Mouse (Mus musculus): ENCODE measurements at regions not wholly inside any gene's neighbourhood (a gene's known extent, or its start where the extent isn't known, plus 50 kb on each side); places are given as distances from the start of the nearest gene placed in this dataset.

DNA sequence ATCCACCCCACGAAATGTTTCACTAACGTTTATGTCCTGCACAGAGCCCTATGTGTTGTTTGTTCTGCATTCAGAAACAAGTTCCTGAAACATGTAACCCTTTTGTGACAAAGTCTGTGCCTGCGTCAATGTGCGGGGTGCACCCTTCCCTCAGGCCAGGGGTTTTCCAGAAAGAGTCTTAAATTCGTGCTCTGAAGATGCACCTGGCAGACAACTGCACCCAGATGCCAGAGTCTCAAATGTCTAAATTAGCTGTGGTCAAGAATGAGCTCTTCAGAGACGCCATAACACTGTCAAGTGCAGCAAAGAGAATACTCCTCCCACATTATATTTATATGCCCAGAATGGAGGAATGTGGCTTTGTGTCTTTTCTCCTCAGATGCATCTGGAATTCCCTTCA, 341.6 kb upstream of the Intu start:
- H3K9me3 ChIP-seq (ENCODE audit: control insufficient read depth, low read length): no peaks in the 10 kb centered on the region
- no peak overlapping the region for H3K4me2 ChIP-seq (replicated peaks; ENCODE audit: low read depth, low read length, severe bottlenecking)
- H3K27ac ChIP-seq (replicated peaks; ENCODE audit: low read depth, low read length): no peak overlapping the region
- no peak overlapping the region for H3K9ac ChIP-seq (ENCODE audit: low read depth, low read length, severe bottlenecking)
- H3K4me3 ChIP-seq (replicated peaks; ENCODE audit: low read length): no peak overlapping the region
- H3K4me1 ChIP-seq (ENCODE audit: control insufficient read depth, insufficient read depth, low read length): peaks cover 7% of the 10 kb centered on the region; the same call in 1 of the 2 replicates
- no peak for ATAC-seq (ENCODE audit: low FRiP score, low read depth)
- no peaks in the 10 kb centered on the region for H3K36me3 ChIP-seq (ENCODE audit: control insufficient read depth, insufficient read depth, low read length)
- WGBS: 71% methylated on average over 6 of the region's 6 CpGs
- no peak for TF ChIP-seq POLR2A (IDR thresholded peaks at IDR 0.05; ENCODE audit: borderline replicate concordance, extremely low read depth, insufficient read depth, insufficient read length)
- DNase-seq (ENCODE audit: low spot score): no peak
- no peaks in the 10 kb centered on the region for H3K27me3 ChIP-seq (ENCODE audit: control insufficient read depth, insufficient read depth, low read length)

DNA sequence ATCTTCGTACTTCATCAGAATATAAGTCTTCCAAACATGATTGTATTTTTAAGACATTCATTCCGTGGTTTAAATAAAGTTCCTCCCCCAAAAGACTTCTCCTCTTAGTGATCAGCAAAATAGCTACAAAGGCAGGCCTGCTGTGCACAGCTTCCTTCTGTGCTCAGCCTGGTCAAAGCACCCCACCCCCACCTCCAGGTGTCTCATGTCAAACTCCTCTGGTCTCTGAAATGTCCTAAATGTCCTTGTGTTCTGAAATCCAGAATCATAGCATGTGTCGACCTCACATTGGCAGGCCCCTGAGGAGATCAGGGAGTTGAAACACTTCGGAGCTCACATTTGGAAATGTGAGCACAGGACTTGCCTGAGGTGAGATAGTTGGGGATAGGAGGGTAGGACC, 341.1 kb upstream of the Intu start:
- H3K36me3 ChIP-seq (ENCODE audit: control insufficient read depth, insufficient read depth, low read length): no peaks in the 10 kb centered on the region
- no peaks in the 10 kb centered on the region for H3K27me3 ChIP-seq (ENCODE audit: control insufficient read depth, insufficient read depth, low read length)
- ATAC-seq (ENCODE audit: low FRiP score, low read depth): no peak
- H3K27ac ChIP-seq (replicated peaks; ENCODE audit: low read depth, low read length): no peak overlapping the region
- no peak overlapping the region for H3K9ac ChIP-seq (ENCODE audit: low read depth, low read length, severe bottlenecking)
- no peak for DNase-seq (ENCODE audit: low spot score)
- no peak overlapping the region for H3K4me2 ChIP-seq (replicated peaks; ENCODE audit: low read depth, low read length, severe bottlenecking)
- WGBS: 63% methylated on average over 4 of the region's 4 CpGs
- no peak overlapping the region for H3K4me3 ChIP-seq (replicated peaks; ENCODE audit: low read length)
- no peak for TF ChIP-seq POLR2A (IDR thresholded peaks at IDR 0.05; ENCODE audit: borderline replicate concordance, extremely low read depth, insufficient read depth, insufficient read length)
- peaks cover 7% of the 10 kb centered on the region; the same call in 1 of the 2 replicates for H3K4me1 ChIP-seq (ENCODE audit: control insufficient read depth, insufficient read depth, low read length)
- H3K9me3 ChIP-seq (ENCODE audit: control insufficient read depth, low read length): no peaks in the 10 kb centered on the region

DNA sequence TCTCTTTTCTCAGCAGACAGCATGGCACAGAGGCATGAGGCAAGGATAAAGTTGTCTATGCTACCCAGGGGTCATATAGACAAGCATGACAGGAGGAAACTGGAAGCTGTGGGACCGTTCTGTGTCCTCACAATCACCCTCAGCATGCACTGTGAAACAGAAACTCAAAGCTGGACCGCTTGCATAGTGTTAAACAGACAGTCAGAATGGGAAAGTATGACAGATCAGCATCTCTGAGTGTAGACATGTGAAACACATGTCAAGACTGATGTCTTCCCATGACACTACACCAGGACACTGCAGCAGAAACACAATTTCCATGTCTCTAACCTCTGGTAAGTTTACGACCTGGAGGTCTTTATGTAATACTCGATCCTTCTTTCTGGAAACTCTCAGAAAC, 330.9 kb upstream of the Intu start:
- Histone ChIP-seq H3K27ac (replicated peaks; ENCODE audit: low read depth, low read length) (no peak overlapping the region), H3K36me3 (ENCODE audit: control insufficient read depth, insufficient read depth, low read length) (no peaks in the 10 kb centered on the region), H3K27me3 (ENCODE audit: control insufficient read depth, insufficient read depth, low read length) (no peaks in the 10 kb centered on the region), H3K9ac (ENCODE audit: low read depth, low read length, severe bottlenecking) (no peak overlapping the region), H3K4me2 (replicated peaks; ENCODE audit: low read depth, low read length, severe bottlenecking) (no peak overlapping the region), H3K4me1 (ENCODE audit: control insufficient read depth, insufficient read depth, low read length) (no peaks in the 10 kb centered on the region), H3K4me3 (replicated peaks; ENCODE audit: low read length) (no peak overlapping the region), H3K9me3 (ENCODE audit: control insufficient read depth, low read length) (no peaks in the 10 kb centered on the region)
- no peak for TF ChIP-seq POLR2A (IDR thresholded peaks at IDR 0.05; ENCODE audit: borderline replicate concordance, extremely low read depth, insufficient read depth, insufficient read length)
- 84% methylated on average over 4 of the region's 4 CpGs for WGBS
- ATAC-seq (ENCODE audit: low FRiP score, low read depth) (no peak), DNase-seq (ENCODE audit: low spot score) (no peak)

GRCm38 (mm10) chr3:40206326-40206725, 324.8 kb upstream of the Intu start:
- WGBS: 32% methylated on average over 4 of the region's 4 CpGs
- no peak for ATAC-seq (ENCODE audit: low FRiP score, low read depth)
- H3K4me1 ChIP-seq (ENCODE audit: control insufficient read depth, insufficient read depth, low read length): no peaks in the 10 kb centered on the region
- H3K4me2 ChIP-seq (replicated peaks; ENCODE audit: low read depth, low read length, severe bottlenecking): no peak overlapping the region
- no peak overlapping the region for H3K27ac ChIP-seq (replicated peaks; ENCODE audit: low read depth, low read length)
- no peak overlapping the region for H3K9ac ChIP-seq (ENCODE audit: low read depth, low read length, severe bottlenecking)
- H3K27me3 ChIP-seq (ENCODE audit: control insufficient read depth, insufficient read depth, low read length): no peaks in the 10 kb centered on the region
- H3K4me3 ChIP-seq (replicated peaks; ENCODE audit: low read length): no peak overlapping the region
- peak; percentile 23 for DNase-seq (ENCODE audit: low spot score)
- no peak for TF ChIP-seq POLR2A (IDR thresholded peaks at IDR 0.05; ENCODE audit: borderline replicate concordance, extremely low read depth, insufficient read depth, insufficient read length)
- no peaks in the 10 kb centered on the region for H3K36me3 ChIP-seq (ENCODE audit: control insufficient read depth, insufficient read depth, low read length)
- no peaks in the 10 kb centered on the region for H3K9me3 ChIP-seq (ENCODE audit: control insufficient read depth, low read length)

DNA sequence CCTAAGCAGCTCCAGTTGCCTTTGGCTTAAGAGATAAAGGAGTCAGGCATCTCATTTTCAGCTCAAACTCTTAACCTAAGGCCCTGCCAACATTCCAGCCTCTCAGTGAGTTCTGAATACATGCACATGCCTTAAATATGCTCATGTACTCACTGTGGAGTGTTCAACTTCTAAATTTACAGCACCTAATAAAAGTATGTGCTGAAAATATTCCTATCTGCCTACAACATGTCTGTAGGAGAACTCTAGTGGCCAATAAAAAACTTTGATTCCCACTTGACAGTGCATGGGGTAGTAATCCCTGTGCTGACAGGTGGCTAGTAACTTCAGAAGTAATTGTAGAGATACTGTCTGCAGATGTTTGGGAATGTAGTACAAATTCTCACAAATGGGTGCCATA, 319.3 kb upstream of the Intu start:
- Histone ChIP-seq H3K4me3 (replicated peaks; ENCODE audit: low read length) (no peak overlapping the region), H3K27ac (replicated peaks; ENCODE audit: low read depth, low read length) (no peak overlapping the region), H3K27me3 (ENCODE audit: control insufficient read depth, insufficient read depth, low read length) (no peaks in the 10 kb centered on the region), H3K9me3 (ENCODE audit: control insufficient read depth, low read length) (no peaks in the 10 kb centered on the region), H3K36me3 (ENCODE audit: control insufficient read depth, insufficient read depth, low read length) (no peaks in the 10 kb centered on the region), H3K9ac (ENCODE audit: low read depth, low read length, severe bottlenecking) (no peak overlapping the region), H3K4me2 (replicated peaks; ENCODE audit: low read depth, low read length, severe bottlenecking) (no peak overlapping the region), H3K4me1 (ENCODE audit: control insufficient read depth, insufficient read depth, low read length) (no peaks in the 10 kb centered on the region)
- ATAC-seq (ENCODE audit: low FRiP score, low read depth) (peak; percentile 78), DNase-seq (ENCODE audit: low spot score) (peak; percentile 56)
- no peak for TF ChIP-seq POLR2A (IDR thresholded peaks at IDR 0.05; ENCODE audit: borderline replicate concordance, extremely low read depth, insufficient read depth, insufficient read length)

GRCm38 (mm10) chr3:40226772-40227171, 304.3 kb upstream of the Intu start:
- Histone ChIP-seq H3K4me1 (ENCODE audit: control insufficient read depth, insufficient read depth, low read length) (no peaks in the 10 kb centered on the region), H3K27me3 (ENCODE audit: control insufficient read depth, insufficient read depth, low read length) (no peaks in the 10 kb centered on the region), H3K36me3 (ENCODE audit: control insufficient read depth, insufficient read depth, low read length) (no peaks in the 10 kb centered on the region), H3K9me3 (ENCODE audit: control insufficient read depth, low read length) (no peaks in the 10 kb centered on the region), H3K4me3 (replicated peaks; ENCODE audit: low read length) (no peak overlapping the region), H3K4me2 (replicated peaks; ENCODE audit: low read depth, low read length, severe bottlenecking) (no peak overlapping the region), H3K27ac (replicated peaks; ENCODE audit: low read depth, low read length) (no peak overlapping the region), H3K9ac (ENCODE audit: low read depth, low read length, severe bottlenecking) (no peak overlapping the region)
- no peak for TF ChIP-seq POLR2A (IDR thresholded peaks at IDR 0.05; ENCODE audit: borderline replicate concordance, extremely low read depth, insufficient read depth, insufficient read length)
- ATAC-seq (ENCODE audit: low FRiP score, low read depth) (no peak), DNase-seq (ENCODE audit: low spot score) (no peak)
- 87% methylated on average over 1 of the region's 1 CpGs for WGBS
